8 mouse cellular contexts compared by ENCODE assay signal in genomic region chr5:64487698-64488398, GRCm38 (mm10).
DNase-seq lines count a peak whose midpoint lies in the region; ATAC-seq and TF ChIP-seq lines count a peak whose summit lies in the region.

No protein-coding gene starts in this region.

- H3K4me3 ChIP-seq in kidney, embryonic 15.5 days (replicated peaks): no peak overlapping the region
- no peak overlapping the region for H3K4me3 ChIP-seq in heart, embryonic 11.5 days (ENCODE audit: low read depth, low read length)
- H3K4me3 ChIP-seq in lung, postnatal 0 days (ENCODE audit: low read depth, low read length): no peak overlapping the region

- no peak for DNase-seq in kidney, postnatal 14 days
- DNase-seq in lung, postnatal 0 days (ENCODE audit: low spot score): peak; percentile 27
- peak; percentile 77 for DNase-seq in thymus, postnatal 0 days (ENCODE audit: low spot score)
- DNase-seq in cerebellum, postnatal 4 days (ENCODE audit: low spot score in 2 of 2): no peak
- DNase-seq in left cerebral cortex, adult 11 months (ENCODE audit: low spot score): no peak
- DNase-seq in left cerebral cortex, adult 8-10 months (ENCODE audit: low spot score in 2 of 2): no peak

- H3K9me3 ChIP-seq in kidney, embryonic 15.5 days (replicated peaks): no peaks in the 10 kb centered on the region
- no peaks in the 10 kb centered on the region for H3K9me3 ChIP-seq in heart, embryonic 11.5 days (replicated peaks; ENCODE audit: control insufficient read depth, low read length)
- no peaks in the 10 kb centered on the region for H3K9me3 ChIP-seq in lung, postnatal 0 days (ENCODE audit: low read length)

- no peak overlapping the region for H3K27ac ChIP-seq in kidney, embryonic 15.5 days
- no peak overlapping the region for H3K27ac ChIP-seq in heart, embryonic 11.5 days (ENCODE audit: low read depth, low read length)
- no peak overlapping the region for H3K27ac ChIP-seq in lung, postnatal 0 days (ENCODE audit: low read length)

- no peak for ATAC-seq in kidney, embryonic 15.5 days (replicated peaks; ENCODE audit: low FRiP score)
- ATAC-seq in heart, embryonic 11.5 days (replicated peaks; ENCODE audit: insufficient number of reproducible peaks, low FRiP score, low TSS enrichment): no peak
- ATAC-seq in lung, postnatal 0 days: no peak

- H3K4me2 ChIP-seq in kidney, embryonic 15.5 days: peak overlapping the region; percentile 10; the same call in 1 of the 2 replicates
- H3K4me2 ChIP-seq in heart, embryonic 11.5 days: peak overlapping the region; percentile 17; the same call in 1 of the 2 replicates
- peak overlapping the region; percentile 11; the same call in 1 of the 2 replicates for H3K4me2 ChIP-seq in lung, postnatal 0 days (replicated peaks; ENCODE audit: low read depth, low read length)

- no peaks in the 10 kb centered on the region for H3K27me3 ChIP-seq in kidney, embryonic 15.5 days
- H3K27me3 ChIP-seq in heart, embryonic 11.5 days (ENCODE audit: control insufficient read depth, insufficient read depth, low read length): no peaks in the 10 kb centered on the region
- H3K27me3 ChIP-seq in lung, postnatal 0 days (replicated peaks; ENCODE audit: insufficient read depth, low read length): no peaks in the 10 kb centered on the region

- TF ChIP-seq EP300 in lung, postnatal 0 days (IDR thresholded peaks at IDR 0.05): no peak

- H3K36me3 ChIP-seq in kidney, embryonic 15.5 days: no peaks in the 10 kb centered on the region
- no peaks in the 10 kb centered on the region for H3K36me3 ChIP-seq in heart, embryonic 11.5 days (ENCODE audit: control insufficient read depth, insufficient read depth, low read length)
- no peaks in the 10 kb centered on the region for H3K36me3 ChIP-seq in lung, postnatal 0 days (ENCODE audit: insufficient read depth, low read length)

- no peak overlapping the region for H3K9ac ChIP-seq in kidney, embryonic 15.5 days
- no peak overlapping the region for H3K9ac ChIP-seq in heart, embryonic 11.5 days (ENCODE audit: low read depth, low read length)
- H3K9ac ChIP-seq in lung, postnatal 0 days (replicated peaks; ENCODE audit: low read depth): no peak overlapping the region

- TF ChIP-seq CTCF in lung, postnatal 0 days (IDR thresholded peaks at IDR 0.05): no peak

- WGBS in kidney, embryonic 15.5 days: 61% methylated on average over 14 of the region's 14 CpGs
- WGBS in heart, embryonic 11.5 days (ENCODE audit: insufficient replicate concordance): 52% methylated on average over 14 of the region's 14 CpGs
- 43% methylated on average over 14 of the region's 14 CpGs for WGBS in lung, postnatal 0 days

- H3K4me1 ChIP-seq in kidney, embryonic 15.5 days: no peaks in the 10 kb centered on the region
- 0 out of 2 replicates have a peak, but pooled peaks cover 2% of the 10 kb centered on the region for H3K4me1 ChIP-seq in heart, embryonic 11.5 days (ENCODE audit: control insufficient read depth, insufficient read depth, low read length)
- H3K4me1 ChIP-seq in lung, postnatal 0 days (ENCODE audit: insufficient read depth, low read depth, low read length): no peaks in the 10 kb centered on the region; the same call in 1 of the 2 replicates

Comparison
In these comparisons a context has a peak if more than half of its experiments do, and no peak if none do; other contexts are left out.
1. DNase-seq: peak in lung, postnatal 0 days (single experiment) and thymus, postnatal 0 days (single experiment); none in kidney, postnatal 14 days (single experiment), cerebellum, postnatal 4 days (0 of 2), left cerebral cortex, adult 11 months (single experiment) and left cerebral cortex, adult 8-10 months (0 of 2).
2. Peak in every context shown above with its lines, with median percentiles within 50 percentile points of each other: H3K4me2 ChIP-seq.